Mouse (Mus musculus) large intestine, adult 2 months (tissue): Measurements from ENCODE around the gene Fgfr2. TPM values are rescaled to one million over a fixed set of nuclear protein-coding genes. Genes with fewer than 3 reads are reported as not detected.

ENCODE experiments used
- DNase-seq: peaks from one replicate; pipeline ENCODE4 v3.0.0-alpha.2; 2012; ENCODE audit warnings: low read depth, low spot score
- WGBS: fragments of 180-500 bp; shearing (Covaris S2); methylation state at CpG from one replicate; pipeline ENCODE4 v1.1.7; 2018; 5-methylcytosine and 5-hydroxymethylcytosine counted together
- polyA plus RNA-seq: library from polyadenylated mRNA; depleted of rRNA; stranded (reverse); fragments of >200 nt; gene quantifications from 2 replicates; pipeline ENCODE4 v1.2.3, GENCODE M21; 2012

Fgfr2 gene
- polyA plus RNA-seq, 1 experiment: 35.0 TPM

DNA sequence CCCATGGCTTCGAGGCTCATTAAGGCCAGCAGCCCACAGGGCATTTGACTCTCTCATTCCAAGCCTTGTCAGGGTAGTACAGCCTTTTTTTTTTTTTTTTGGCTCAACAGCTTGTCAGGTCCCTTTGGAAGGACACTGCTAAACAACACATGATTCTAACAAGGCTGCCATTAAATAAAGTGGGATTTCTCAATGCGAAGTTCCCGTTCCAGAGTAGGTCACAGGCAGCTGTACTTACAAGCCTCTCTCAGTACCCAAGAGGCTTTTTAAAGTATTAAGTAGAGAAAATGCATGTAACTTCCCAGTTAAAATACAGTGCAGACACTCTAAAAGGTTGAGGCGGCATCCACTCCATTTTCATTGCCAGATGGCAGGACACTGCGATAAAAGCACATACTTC lies 29.4 kb downstream of the Fgfr2 start:
- no peak for DNase-seq
- 82% methylated on average over 5 of the region's 5 CpGs for WGBS

DNA sequence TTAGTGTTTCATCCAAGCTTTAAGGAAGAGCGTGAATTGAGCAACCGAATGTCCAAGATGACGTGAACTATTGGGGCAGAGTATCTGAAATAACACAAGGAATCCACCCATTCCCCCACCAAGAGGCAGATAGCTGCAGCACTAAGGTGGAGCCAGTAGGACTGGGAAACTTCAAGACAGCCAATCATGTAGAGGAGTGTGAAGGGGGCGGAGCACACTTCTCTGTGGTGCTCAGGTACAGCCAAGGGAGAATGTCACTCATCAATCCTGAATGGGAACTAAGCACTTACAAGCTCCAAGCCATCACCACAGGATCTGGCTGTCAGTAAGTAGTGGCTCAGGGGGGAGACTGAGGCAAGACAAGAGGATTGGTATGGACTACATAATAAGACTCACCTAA lies 32.5 kb downstream of the Fgfr2 start:
- DNase-seq: no peak
- 56% methylated on average over 4 of the region's 4 CpGs for WGBS

DNA sequence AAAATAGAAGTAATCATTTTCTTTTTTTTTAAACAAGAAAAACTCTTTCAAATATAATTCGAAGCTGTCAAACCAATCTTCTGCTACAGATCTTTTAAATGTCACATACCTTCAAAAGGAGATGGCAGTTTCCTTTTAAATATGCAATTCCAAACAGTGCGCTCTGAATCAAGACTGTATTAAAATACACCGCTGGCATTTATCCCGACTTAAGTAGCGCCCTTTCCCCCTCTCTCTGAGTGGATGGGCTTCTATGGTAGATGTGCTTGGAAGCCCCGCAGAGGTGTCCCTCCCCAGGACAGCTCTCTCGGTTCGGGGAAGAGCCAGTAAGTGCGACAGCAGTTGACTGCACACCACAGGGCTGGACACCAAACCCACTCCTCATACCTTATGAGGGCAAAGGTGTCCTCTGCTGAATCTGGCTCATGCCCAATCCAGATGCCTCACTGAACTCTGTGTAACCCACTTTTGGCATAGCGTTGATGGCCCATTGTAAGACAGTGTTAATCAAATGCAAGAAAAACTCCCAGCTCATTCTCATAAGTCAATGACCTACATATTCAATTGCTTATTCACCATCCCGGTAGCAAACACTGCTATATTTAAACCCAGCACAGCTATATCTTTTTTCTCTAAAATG lies 33.4 kb downstream of the Fgfr2 start:
- no peak for DNase-seq
- 69% methylated on average over 11 of the region's 11 CpGs for WGBS

DNA sequence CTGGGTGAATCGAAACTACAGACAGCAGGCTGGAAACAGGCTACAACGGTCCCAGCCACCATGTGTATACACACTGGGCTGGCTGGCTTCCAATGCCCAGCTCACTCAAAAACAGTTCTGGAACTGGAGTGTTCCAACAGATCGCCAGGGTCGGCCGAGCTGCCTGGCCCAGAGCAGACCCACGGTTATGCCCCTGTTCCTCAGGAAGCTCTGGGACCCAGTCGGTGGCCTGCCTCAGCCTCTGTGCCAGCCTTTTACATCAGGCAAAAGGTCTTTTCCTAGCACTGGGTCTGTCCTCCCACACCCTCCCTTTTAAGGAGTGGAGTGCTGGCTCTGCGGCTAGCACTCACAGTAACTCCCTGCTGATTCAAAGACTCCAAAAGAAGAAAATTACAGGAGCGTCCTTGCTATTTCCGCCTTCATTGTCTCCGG lies 34.3 kb downstream of the Fgfr2 start:
- 9% methylated on average over 11 of the region's 11 CpGs for WGBS
- DNase-seq: no peak

DNA sequence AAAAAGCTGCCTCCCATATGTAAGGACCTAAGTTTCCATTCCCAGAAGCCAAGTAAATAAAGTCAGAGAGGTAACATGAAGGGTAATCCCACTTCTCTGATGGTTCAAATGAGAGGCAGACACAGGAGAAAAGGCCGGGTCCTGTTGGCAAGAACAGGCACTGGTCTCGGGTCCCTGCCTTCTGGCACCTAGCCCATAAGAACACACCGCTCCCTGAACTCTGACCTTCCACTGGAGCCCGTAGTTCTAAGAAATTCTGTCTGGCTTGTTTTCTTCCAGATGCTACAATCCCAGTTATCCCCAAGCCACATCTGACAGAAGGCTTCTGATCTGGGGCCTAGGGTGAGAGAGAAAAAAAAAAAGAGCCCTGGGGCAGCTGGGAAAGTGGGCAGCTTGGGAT lies 34.7 kb downstream of the Fgfr2 start:
- WGBS: 15% methylated on average over 4 of the region's 4 CpGs
- DNase-seq: no peak

DNA sequence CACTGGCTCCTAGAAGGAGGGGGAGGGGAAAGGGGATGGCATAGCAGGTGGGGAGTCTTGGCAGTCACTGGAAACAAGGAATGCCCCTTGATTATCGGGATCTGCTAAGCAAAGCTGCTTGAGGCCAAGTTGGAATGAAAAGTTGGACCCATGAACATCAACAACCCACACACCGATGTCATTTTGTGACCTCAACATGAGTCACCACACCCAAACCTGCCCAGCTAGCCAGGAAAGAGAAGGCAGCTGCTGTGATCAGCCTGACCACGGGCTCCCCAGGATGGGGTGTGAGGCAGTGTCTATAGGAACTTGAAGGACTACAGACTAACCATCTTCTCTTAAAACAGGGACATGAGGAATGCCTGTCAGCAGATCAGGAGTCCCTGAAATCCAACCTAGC lies 37.7 kb downstream of the Fgfr2 start:
- 23% methylated on average over 3 of the region's 3 CpGs for WGBS
- DNase-seq: no peak

DNA sequence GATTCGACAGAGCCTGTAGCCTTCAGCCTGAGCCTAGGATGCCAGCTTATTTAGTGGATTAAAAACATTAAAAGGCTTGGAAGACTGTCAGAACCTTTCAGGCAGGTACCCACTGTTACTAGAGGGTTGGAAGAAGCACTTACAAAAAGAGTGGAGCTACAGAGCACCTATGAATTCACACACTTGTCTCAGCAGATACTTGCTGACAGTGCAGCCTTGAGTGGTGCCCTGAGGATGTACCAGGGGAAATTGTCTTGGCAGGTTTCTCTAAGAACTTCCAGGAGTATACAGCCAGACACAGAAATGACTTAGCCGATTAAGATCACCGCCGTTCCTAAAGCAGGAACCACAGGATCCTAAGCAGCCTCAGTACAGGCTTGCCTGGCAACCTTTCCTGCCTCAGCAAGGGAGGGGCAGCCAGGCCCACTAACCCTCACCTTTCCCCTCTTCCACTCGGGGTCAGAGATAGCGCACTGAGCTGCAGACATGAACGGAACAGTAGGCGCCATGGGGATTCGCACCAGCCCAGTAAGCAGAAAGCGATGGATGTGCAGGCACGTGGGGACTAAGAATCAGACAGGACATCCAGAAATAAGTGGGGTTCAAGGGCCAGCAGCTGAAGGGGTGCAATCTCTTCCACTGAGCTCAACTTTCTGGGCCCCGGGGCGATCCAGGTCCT lies 39.1 kb downstream of the Fgfr2 start:
- 81% methylated on average over 13 of the region's 13 CpGs for WGBS
- DNase-seq: no peak

DNA sequence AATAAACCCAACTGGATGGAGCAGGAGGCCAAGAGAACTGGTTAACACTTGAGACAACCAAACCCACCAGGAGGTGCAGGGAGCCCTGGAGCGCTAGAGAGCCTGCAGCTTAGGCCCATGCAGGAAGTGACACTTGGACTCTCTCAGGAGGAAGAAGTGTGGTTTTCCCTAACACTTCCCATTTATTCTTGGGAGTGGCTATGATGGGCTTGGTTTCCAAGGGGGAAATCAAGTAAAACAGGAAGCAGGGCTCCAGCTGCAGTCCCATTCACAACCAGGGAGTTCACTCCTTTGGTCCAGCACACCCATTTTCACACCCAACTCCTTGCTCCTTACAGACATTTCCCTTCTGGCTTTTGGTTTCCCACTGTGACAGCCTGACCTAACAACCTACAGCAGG lies 44.2 kb downstream of the Fgfr2 start:
- WGBS: 76% methylated on average over 1 of the region's 1 CpGs
- no peak for DNase-seq

DNA sequence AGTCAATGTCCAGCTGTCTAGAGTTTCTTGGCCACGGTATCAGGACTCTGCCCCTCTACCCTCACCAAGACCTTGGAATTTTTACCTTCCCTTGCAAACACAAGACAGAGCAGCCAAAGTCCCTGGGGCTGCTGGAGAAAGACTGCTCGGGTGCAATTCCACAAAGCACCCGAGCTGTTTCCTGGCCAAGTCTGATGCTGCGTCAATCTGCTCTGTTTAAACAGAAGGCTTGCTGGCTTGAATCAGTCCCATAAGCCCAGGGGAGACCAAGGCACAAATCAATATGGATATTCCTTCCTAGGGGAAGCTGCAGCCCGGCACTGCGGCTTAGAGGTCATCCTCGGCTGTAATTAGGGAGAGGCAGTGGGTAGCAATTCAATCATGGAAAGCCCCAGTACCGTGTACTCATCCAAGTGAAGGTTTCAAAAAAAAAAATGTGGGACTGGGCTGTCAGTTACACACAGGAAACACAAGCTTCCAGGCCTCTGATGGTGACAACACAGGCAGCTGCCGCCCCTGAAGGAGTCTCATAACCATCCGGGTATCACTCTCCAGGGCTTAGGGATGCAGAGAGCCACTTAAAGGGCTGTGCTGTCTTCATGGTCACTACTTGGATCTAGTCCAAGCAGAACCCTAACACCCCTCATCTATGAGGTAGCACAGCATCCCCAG lies 48.6 kb downstream of the Fgfr2 start:
- DNase-seq: no peak
- 57% methylated on average over 10 of the region's 10 CpGs for WGBS

DNA sequence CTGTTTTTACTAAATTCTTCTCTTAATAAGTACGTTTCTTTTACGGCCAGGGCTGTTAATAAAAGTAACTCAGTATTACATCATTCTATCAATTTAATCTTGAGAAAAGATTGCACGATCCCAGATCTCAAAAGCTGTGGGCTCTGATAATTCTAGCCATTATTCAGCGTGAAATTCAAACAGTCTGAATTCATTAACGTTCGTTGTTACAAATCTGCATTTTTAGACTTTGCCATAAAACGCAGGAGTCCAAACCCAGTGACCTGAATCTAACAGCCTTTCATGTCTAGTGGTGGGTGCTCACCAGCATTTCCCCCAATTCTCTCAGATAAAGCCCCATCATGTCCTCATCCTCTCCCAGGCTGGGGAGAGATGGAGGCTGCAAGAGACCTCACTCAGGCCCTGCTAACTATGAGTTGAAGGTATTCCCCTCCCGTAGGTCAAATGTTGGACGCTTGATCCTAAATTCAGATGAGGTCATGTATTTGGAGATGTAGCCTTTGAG lies 50.0 kb downstream of the Fgfr2 start:
- WGBS: 89% methylated on average over 9 of the region's 9 CpGs
- no peak for DNase-seq

DNA sequence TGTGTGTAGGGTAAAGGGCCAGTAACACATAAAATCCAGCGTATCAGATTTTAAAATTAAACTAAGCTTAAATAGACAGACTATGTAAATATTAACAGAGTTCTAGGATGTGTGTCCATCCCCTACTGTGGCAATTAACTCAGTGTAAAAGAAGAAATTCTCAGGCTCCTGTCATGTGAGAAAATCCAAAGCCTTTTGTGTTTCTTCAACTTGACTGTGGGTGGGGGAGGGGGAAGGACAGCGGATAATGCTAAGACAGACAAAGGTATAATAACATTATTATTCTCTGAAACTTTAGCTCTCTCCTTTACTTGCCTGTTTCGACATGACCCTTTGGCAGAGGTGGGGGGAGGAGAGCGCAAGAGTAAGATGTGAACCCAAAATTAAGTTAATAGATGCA lies 50.6 kb downstream of the Fgfr2 start:
- WGBS: 80% methylated on average over 4 of the region's 4 CpGs
- DNase-seq: no peak

DNA sequence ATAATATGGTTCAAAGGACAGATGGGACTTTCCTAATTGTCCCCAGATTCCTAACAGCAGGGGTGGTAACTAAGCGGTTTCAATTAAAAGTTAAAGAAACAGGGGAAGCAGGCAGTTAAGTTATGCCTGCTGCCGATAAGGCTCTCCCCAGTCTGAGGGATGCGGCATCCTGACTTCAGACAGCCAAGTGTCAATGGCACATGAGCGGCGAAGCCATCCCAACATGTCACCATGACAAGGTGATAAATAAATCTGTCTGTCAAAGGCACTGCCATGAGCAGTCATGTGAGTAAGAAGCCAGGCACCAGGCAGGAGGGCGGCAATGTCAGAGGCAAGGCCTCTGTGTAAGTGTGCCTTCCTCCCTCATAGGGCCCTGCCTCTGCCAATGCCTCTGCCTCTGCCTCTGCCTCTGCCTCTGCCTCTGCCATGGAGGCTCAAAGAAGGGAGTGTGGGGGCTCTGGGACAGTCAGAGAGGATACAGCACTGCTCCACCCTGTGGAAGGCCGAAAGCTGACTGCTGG lies 55.8 kb downstream of the Fgfr2 start:
- DNase-seq: no peak
- 91% methylated on average over 7 of the region's 7 CpGs for WGBS

DNA sequence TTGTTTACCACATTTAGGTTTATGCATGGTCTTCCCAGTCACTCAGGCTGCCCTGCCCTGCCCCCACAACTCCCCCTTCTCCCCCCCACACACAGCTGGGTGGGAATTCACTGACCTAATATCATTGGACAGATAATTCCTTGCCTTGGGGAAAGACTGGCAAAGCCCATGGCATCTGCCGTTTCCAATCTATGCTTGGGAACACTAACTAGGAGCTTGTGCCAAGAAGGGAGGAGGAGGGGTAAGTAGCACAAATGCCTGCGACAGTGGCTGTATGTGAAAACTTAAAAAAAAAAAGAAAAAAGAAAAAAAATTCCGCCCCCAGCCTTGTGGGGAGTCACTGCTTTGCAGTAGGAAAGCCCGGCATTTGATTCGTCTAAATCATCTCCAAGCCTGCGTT lies 56.4 kb downstream of the Fgfr2 start:
- 63% methylated on average over 6 of the region's 6 CpGs for WGBS
- DNase-seq: no peak

DNA sequence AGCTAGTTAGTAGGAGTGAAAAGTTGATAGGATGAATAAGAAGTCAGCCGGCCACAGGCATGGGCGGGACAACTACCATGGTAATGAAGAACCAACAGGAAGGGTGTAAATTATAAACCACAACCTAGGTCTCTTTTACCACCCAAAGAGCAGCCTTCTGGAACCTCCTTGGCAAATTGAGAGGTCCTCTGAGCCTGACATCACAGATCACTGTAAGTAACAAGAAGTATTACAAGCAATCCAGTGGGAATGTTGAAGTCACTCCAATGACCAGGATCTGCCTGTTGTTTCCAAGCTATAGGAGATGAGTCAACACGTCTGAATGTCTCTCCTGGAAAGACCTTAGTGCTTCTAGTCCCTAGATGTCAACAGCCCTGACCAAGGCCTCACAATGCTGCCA lies 61.1 kb downstream of the Fgfr2 start:
- 57% methylated on average over 3 of the region's 3 CpGs for WGBS
- DNase-seq: no peak

DNA sequence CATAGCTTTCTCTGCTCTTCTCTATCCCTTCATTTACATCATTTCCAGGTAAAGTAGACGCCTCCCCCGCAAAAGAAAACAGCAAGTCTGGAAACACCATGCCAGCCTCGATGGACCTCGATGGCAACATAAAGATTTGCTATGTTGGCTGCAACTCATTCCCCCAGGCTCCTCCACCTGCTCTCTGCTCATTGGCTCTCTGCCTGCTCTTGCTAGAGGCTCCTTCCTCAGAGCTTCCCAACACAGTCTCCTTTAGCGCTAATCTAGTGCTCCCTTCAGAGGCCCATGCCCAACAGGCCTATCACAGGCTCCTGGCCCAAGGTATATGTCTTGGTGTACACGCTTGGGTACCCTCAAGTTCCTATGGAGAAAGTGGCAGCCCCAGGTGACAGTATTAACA lies 63.0 kb downstream of the Fgfr2 start:
- 71% methylated on average over 6 of the region's 6 CpGs for WGBS
- DNase-seq: no peak

DNA sequence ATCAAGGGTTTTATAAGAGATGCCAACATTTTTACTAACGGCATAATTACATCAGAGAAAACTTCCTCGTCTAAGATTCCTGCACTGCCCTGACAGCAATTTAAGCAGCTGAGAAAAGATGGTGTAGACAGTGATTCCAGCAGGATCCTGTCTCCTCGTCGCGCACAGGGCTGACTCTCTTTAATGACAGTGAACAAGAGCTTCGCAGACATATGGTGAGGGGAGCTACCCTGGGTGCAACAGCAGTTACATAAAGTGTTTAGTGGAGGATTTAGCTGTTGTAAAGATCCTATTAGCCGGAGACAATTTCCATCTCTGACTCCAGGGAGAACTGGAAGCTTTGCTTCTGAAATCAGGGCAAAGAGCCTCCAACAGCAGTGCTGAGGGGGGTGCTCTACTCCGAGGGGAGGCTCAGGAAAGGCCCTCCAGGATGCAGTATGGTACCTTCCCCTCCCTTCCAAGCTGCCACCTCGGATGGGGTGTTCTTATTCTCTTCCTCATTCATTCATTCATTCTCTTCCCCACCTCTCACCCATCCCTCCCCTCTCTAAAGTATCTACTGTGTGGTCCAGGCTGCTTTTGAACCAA lies 63.5 kb downstream of the Fgfr2 start:
- DNase-seq: no peak

DNA sequence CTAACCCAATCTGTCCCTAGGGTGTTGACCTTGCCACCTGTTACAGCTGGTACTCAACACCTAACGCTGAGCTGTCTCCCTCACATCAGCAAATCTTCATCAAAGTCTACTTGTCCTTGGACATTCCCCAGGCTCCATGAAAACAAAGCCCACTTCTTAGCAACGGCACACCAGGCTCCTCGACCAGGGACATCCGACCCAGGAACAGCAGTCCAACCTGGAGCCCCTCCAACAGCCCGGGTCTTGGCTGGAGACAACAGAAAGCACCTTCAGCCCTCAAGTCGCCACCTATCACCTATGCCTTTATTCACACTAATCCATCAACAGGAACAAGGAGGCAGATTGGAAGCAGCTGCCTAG lies 64.0 kb downstream of the Fgfr2 start:
- no peak for DNase-seq
- WGBS: 25% methylated on average over 6 of the region's 6 CpGs

More for the DNA sequence above, 63.5 kb downstream of the Fgfr2 start:
- 23% methylated on average over 9 of the region's 9 CpGs for WGBS

DNA sequence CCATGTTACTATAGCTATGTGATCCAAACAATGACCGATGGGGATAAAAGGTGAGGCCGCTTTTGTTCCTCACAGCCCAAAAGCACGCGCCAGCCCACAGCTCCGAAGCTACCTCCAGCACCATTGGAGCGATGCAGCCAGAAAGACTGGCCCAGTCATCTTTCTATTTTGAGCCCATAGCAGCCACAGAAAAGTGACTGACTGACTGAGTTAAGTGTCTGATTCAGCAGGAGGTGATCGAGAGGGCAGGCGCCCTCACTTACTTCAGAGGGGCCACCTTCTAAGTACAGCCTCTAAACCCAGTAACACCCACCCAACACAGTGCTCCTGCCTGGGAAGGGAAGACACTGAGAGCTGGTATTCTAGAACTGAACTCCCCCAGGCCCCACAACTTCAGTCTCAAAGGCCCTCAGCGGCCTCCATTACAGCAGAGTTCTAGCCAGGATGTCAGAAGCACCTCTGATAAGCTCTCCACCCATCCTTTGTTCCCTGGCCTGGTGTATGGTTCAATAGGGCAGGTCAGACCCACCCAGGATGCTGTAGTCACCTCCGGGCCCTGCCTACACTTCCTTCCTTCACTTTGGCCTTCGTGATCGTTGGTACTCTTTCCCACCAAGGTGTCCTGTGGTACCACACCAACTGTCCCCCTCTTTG lies 64.5 kb downstream of the Fgfr2 start:
- DNase-seq: no peak
- 77% methylated on average over 12 of the region's 12 CpGs for WGBS

DNA sequence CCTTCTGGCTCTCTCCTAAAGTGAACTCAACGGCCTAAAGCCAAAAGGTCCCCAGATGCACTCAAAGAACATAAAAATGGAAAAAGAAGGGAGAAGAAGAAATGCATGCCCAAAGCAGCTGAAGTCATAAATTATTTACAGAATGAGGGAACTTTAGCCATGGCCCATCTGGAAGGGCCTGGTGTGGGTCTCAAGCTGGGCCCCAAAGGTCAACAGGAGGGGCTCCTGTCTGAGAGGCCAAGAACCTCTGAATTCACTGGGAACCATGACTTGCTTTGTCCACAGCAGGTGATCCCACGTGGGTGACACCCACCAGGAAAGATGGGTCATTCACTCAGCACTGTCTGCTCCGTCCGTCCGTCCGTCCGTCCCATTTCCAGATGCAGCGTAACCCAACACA lies 66.2 kb downstream of the Fgfr2 start:
- 90% methylated on average over 8 of the region's 8 CpGs for WGBS
- DNase-seq: no peak

DNA sequence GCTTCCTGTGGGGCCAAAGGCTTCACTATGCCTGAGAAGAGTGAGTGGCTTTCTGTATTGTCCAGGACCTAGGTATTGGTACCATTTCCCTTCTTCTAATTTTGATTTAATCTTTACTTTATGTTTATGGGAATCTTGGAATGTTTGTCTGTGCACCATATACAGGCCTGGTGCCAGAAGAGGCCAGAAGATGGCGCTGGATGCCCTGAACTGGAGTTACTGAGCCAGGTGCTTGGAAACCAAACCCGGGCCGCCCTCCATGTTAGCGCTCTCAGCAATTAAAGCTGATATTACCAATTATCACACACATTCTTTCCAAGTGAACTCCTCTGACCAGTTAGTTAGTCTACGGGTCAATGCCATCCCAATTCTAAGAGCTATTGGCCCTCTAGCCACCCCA lies 68.7 kb downstream of the Fgfr2 start:
- no peak for DNase-seq
- WGBS: 92% methylated on average over 5 of the region's 5 CpGs
